Mouse (Mus musculus): Measurements from ENCODE around the gene Irf6.
A peak's percentile ranks its signal among the peaks of the same experiment; 100 is the strongest.

The Irf6 gene

GRCm38 (mm10) chr1:193203821-193204220 is 50.9 kb downstream of the Irf6 start:
- no peak for DNase-seq

GRCm38 (mm10) chr1:193205431-193205830 is 52.5 kb downstream of the Irf6 start:
- DNase-seq, result no peak

DNA sequence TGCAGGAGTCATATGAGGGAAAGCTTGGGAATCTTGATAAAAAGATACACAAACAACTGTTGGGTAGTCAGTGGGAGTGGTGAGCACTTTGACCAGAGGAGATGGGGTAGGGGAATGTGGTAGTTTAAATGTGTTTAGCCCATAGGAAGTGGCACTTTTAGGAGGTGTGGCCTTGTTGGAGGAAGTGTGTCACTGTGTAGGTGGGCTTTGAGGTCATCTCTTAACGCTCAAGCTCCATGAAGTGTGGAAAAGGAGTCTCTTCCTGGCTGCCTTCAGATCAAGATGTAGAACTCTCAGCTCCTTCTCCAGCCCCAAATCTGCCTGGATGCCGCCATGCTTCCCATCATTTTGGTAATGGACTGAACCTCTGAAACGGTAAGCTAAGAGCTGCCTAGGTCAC is 54.6 kb downstream of the Irf6 start, which contains the start of gene Lamb3:
TSS of gene Lamb3 (plus strand) at position 197 of the 400 bp plus-strand sequence.
- no peak for DNase-seq

GRCm38 (mm10) chr1:193208178-193208577 is 55.3 kb downstream of the Irf6 start:
- DNase-seq, result peak; percentile 51

GRCm38 (mm10) chr1:193211371-193211770 is 58.5 kb downstream of the Irf6 start:
- DNase-seq, result no peak

GRCm38 (mm10) chr1:193214053-193214452 is 61.1 kb downstream of the Irf6 start:
- no peak for DNase-seq

DNA sequence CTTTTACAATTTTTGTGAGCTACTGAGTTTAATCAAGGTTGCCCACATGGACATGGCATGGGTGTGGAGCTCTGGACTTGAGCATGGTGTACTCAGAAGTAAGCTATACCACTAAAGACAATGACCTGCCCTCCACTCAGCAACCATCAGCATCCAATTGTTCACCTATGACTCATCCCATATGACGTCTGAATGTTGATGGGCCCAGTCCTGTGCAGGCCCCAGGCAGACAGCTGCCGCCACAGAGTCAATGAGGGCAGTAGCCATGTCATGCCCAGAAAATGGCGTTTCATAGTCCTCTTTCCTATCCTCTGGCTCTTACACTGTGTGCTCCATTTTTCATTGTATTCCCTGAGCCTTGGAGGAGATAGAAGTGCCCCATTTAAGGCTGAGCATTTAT is 63.1 kb downstream of the Irf6 start:
- no peak for DNase-seq

DNA sequence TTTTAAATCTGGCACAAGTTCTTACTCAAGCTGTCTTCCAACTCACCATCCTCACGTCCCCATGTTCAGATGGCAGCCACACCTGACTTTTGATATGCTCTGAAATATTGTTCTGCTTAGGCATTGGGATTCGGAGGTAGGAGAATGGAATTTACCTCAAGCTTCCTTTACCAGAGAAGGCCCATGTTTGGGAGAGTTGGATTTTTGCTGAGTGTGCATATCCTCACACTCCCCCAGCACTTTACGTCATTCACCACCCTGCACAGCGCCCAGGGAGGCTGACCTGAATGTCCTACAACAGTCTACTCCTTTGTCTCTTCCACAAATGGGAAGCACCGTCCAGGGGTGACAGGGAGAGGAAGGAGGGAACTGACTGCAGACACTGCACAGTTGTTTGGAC is 67.5 kb downstream of the Irf6 start:
- no peak for DNase-seq

Data from cerebellum, adult 9-10 months (tissue).